Mouse (Mus musculus) urinary bladder, postnatal 14 days (tissue): Measurements from ENCODE around the gene Rnf4.
A peak's percentile ranks its signal among the peaks of the same experiment; 100 is the strongest.

Experiments
- DNase-seq: peaks from one replicate; pipeline ENCODE4 v3.0.0; 2021; ENCODE audit warnings: low spot score

Rnf4 gene

GRCm38 (mm10) chr5:34336097-34336774 is at the start of gene Rnf4:
Rnf4 (plus strand) TSS chr5:34336289.
- peak; percentile 98 for DNase-seq

GRCm38 (mm10) chr5:34286516-34286915 is 49.6 kb upstream of the Rnf4 start:
- DNase-seq, result peak; percentile 11

- DNase-seq, result peak; percentile 14
These were observed 48.9 kb upstream of the Rnf4 start for GRCm38 (mm10) chr5:34287001-34287837.

- no peak for DNase-seq
These were observed 48.3 kb upstream of the Rnf4 start for GRCm38 (mm10) chr5:34287838-34288145.

GRCm38 (mm10) chr5:34288154-34288716 is 47.9 kb upstream of the Rnf4 start, which contains the start of the genes Zfyve28 and Cfap99:
Zfyve28 (minus strand) TSS chr5:34288449.
Cfap99 (plus strand) TSS chr5:34288600.
- DNase-seq, result peak; percentile 73

GRCm38 (mm10) chr5:34289286-34289685 is 46.8 kb upstream of the Rnf4 start:
- DNase-seq, result no peak

- DNase-seq, result no peak
These were observed 42.7 kb upstream of the Rnf4 start for GRCm38 (mm10) chr5:34293363-34293762.

GRCm38 (mm10) chr5:34294696-34295095 is 41.4 kb upstream of the Rnf4 start:
- peak; percentile 26 for DNase-seq

GRCm38 (mm10) chr5:34295141-34295540 is 40.9 kb upstream of the Rnf4 start:
- peak; percentile 16 for DNase-seq

GRCm38 (mm10) chr5:34298061-34298460 is 38.0 kb upstream of the Rnf4 start:
- no peak for DNase-seq

GRCm38 (mm10) chr5:34298937-34299535 is 37.1 kb upstream of the Rnf4 start:
- no peak for DNase-seq

GRCm38 (mm10) chr5:34302377-34302776 is 33.7 kb upstream of the Rnf4 start:
- DNase-seq, result no peak

- DNase-seq, result no peak
These were observed 27.1 kb upstream of the Rnf4 start for GRCm38 (mm10) chr5:34309016-34309415.

GRCm38 (mm10) chr5:34319491-34320034 is 16.5 kb upstream of the Rnf4 start:
- no peak for DNase-seq

GRCm38 (mm10) chr5:34321236-34321635 is 14.9 kb upstream of the Rnf4 start:
- no peak for DNase-seq

- DNase-seq, result no peak
These were observed 10.8 kb upstream of the Rnf4 start for GRCm38 (mm10) chr5:34325286-34325685.

GRCm38 (mm10) chr5:34326249-34326691 is 9.8 kb upstream of the Rnf4 start:
- DNase-seq, result peak; percentile 12

- peak; percentile 21 for DNase-seq
These were observed 9.1 kb upstream of the Rnf4 start for GRCm38 (mm10) chr5:34326875-34327576.

- no peak for DNase-seq
These were observed 6.0 kb upstream of the Rnf4 start for GRCm38 (mm10) chr5:34330136-34330535.

- DNase-seq, result no peak
These were observed 2.0 kb upstream of the Rnf4 start for GRCm38 (mm10) chr5:34334081-34334480.

- DNase-seq, result peak; percentile 48
These were observed 471 bp upstream of the Rnf4 start for GRCm38 (mm10) chr5:34335539-34336096.
